8 mouse cellular contexts compared by ENCODE assay signal in genomic region chr3:32709388-32709787, GRCm38 (mm10). TPM values are rescaled to one million over a fixed set of nuclear protein-coding genes. Genes with fewer than 3 reads are reported as not detected.
DNase-seq lines count a peak whose midpoint lies in the region; ATAC-seq lines count a peak whose summit lies in the region.

No protein-coding gene starts in this region.

- DNase-seq in kidney, postnatal 25 days, result no peak
- DNase-seq in midbrain, embryonic 14.5 days, result no peak
- no peak for DNase-seq in ovary, adult 18-20 months (ENCODE audit: low spot score)
- no peak for DNase-seq in Muller cell, postnatal 12 days (ENCODE audit: inconsistent ontology term)
- no peak for DNase-seq in T-cell, adult 2 months (ENCODE audit: low spot score)

- WGBS in kidney, embryonic 15.5 days, result 8% methylated on average over 9 of the region's 9 CpGs
- WGBS in hindbrain, embryonic 15.5 days, result 10% methylated on average over 9 of the region's 9 CpGs
- 9% methylated on average over 9 of the region's 9 CpGs for WGBS in midbrain, embryonic 14.5 days

- no peak for ATAC-seq in kidney, embryonic 15.5 days (replicated peaks; ENCODE audit: low FRiP score)
- no peak for ATAC-seq in hindbrain, embryonic 15.5 days (ENCODE audit: low FRiP score, low read depth)
- no peak for ATAC-seq in midbrain, embryonic 14.5 days (ENCODE audit: low FRiP score, low TSS enrichment)

- H3K9ac ChIP-seq in kidney, embryonic 15.5 days, result peak overlapping the region; percentile 95
- H3K9ac ChIP-seq in hindbrain, embryonic 15.5 days, result peak overlapping the region; percentile 79
- peak overlapping the region; percentile 96 for H3K9ac ChIP-seq in midbrain, embryonic 14.5 days (replicated peaks; ENCODE audit: low read length)

- no peaks in the 10 kb centered on the region for H3K9me3 ChIP-seq in kidney, embryonic 15.5 days (replicated peaks)
- no peaks in the 10 kb centered on the region for H3K9me3 ChIP-seq in hindbrain, embryonic 15.5 days
- no peaks in the 10 kb centered on the region for H3K9me3 ChIP-seq in midbrain, embryonic 14.5 days (ENCODE audit: control insufficient read depth, low read length)

- peak overlapping the region; percentile 93 for H3K27ac ChIP-seq in kidney, embryonic 15.5 days
- H3K27ac ChIP-seq in brown adipose tissue, adult 24 weeks (replicated peaks; ENCODE audit: low read depth, low read length), result peak overlapping the region; percentile 72
- peak overlapping the region; percentile 94 for H3K27ac ChIP-seq in hindbrain, embryonic 15.5 days (replicated peaks)
- peak overlapping the region; percentile 91 for H3K27ac ChIP-seq in midbrain, embryonic 14.5 days (replicated peaks; ENCODE audit: low read depth, low read length)

- no peaks in the 10 kb centered on the region for H3K27me3 ChIP-seq in kidney, embryonic 15.5 days
- no peaks in the 10 kb centered on the region for H3K27me3 ChIP-seq in hindbrain, embryonic 15.5 days
- no peaks in the 10 kb centered on the region for H3K27me3 ChIP-seq in midbrain, embryonic 14.5 days (ENCODE audit: control insufficient read depth, insufficient read depth, low read length)

- H3K36me3 ChIP-seq in kidney, embryonic 15.5 days, result peaks cover 36% of the 10 kb centered on the region
- H3K36me3 ChIP-seq in hindbrain, embryonic 15.5 days, result peaks cover 28% of the 10 kb centered on the region
- H3K36me3 ChIP-seq in midbrain, embryonic 14.5 days (ENCODE audit: control insufficient read depth, insufficient read depth, low read length), result peaks cover 28% of the 10 kb centered on the region

- H3K4me2 ChIP-seq in kidney, embryonic 15.5 days, result peak overlapping the region; percentile 65
- peak overlapping the region; percentile 67 for H3K4me2 ChIP-seq in hindbrain, embryonic 15.5 days
- H3K4me2 ChIP-seq in midbrain, embryonic 14.5 days (ENCODE audit: low read length), result peak overlapping the region; percentile 80

- H3K4me3 ChIP-seq in kidney, embryonic 15.5 days (replicated peaks), result peak overlapping the region; percentile 92
- H3K4me3 ChIP-seq in brown adipose tissue, adult 24 weeks (ENCODE audit: insufficient read depth, low read depth, low read length), result peak overlapping the region; percentile 89
- H3K4me3 ChIP-seq in hindbrain, embryonic 15.5 days, result peak overlapping the region; percentile 90
- H3K4me3 ChIP-seq in midbrain, embryonic 14.5 days (replicated peaks; ENCODE audit: low read depth, low read length), result peak overlapping the region; percentile 96

- H3K4me1 ChIP-seq in kidney, embryonic 15.5 days, result peaks cover 12% of the 10 kb centered on the region
- no peaks in the 10 kb centered on the region for H3K4me1 ChIP-seq in brown adipose tissue, adult 24 weeks (ENCODE audit: control insufficient read depth, insufficient read depth, insufficient read length, low read length)
- H3K4me1 ChIP-seq in hindbrain, embryonic 15.5 days (replicated peaks), result peaks cover 15% of the 10 kb centered on the region
- H3K4me1 ChIP-seq in midbrain, embryonic 14.5 days (ENCODE audit: control insufficient read depth, insufficient read depth, low read length), result peaks cover 4% of the 10 kb centered on the region; the same call in 1 of the 2 replicates

RNA-seq across cellular contexts. Expression of gene Actl6a, which starts 3.3 kb away (rescaled TPM):
- 186 and 188 TPM in 2 replicates for polyA plus RNA-seq in kidney, embryonic 15.5 days (2015; fragmentation: Nextera tagmentation; extraction: Ambion mirVana)
- polyA plus RNA-seq in brown adipose tissue, adult 24 weeks (2012; ENCODE audit: insufficient read depth, insufficient read length, missing spikeins), result 23.6 and 35.8 TPM in 2 replicates
- 63.2 and 68.9 TPM in 2 replicates for polyA plus RNA-seq in hindbrain, embryonic 15.5 days (2015; fragmentation: Nextera tagmentation; extraction: Ambion mirVana)
- polyA plus RNA-seq in midbrain, embryonic 14.5 days (2014; fragmentation: Nextera tagmentation; extraction: Ambion mirVana), result 71.6 and 98.4 TPM in 2 replicates

RNA-seq across cellular contexts. Expression of gene Ndufb5, which starts 27.4 kb away (rescaled TPM):
- 325 and 379 TPM in 2 replicates for polyA plus RNA-seq in kidney, embryonic 15.5 days (2015; fragmentation: Nextera tagmentation; extraction: Ambion mirVana)
- 1,549 and 1,905 TPM in 2 replicates for polyA plus RNA-seq in brown adipose tissue, adult 24 weeks (2012; ENCODE audit: insufficient read depth, insufficient read length, missing spikeins)
- 311 and 334 TPM in 2 replicates for polyA plus RNA-seq in hindbrain, embryonic 15.5 days (2015; fragmentation: Nextera tagmentation; extraction: Ambion mirVana)
- 336 and 363 TPM in 2 replicates for polyA plus RNA-seq in midbrain, embryonic 14.5 days (2014; fragmentation: Nextera tagmentation; extraction: Ambion mirVana)

RNA-seq across cellular contexts. Expression of gene Mrpl47, which starts 28.0 kb away (rescaled TPM):
- polyA plus RNA-seq in kidney, embryonic 15.5 days (2015; fragmentation: Nextera tagmentation; extraction: Ambion mirVana), result 39.8 and 40.1 TPM in 2 replicates
- 87.9 and 116 TPM in 2 replicates for polyA plus RNA-seq in brown adipose tissue, adult 24 weeks (2012; ENCODE audit: insufficient read depth, insufficient read length, missing spikeins)
- polyA plus RNA-seq in hindbrain, embryonic 15.5 days (2015; fragmentation: Nextera tagmentation; extraction: Ambion mirVana), result 30.2 and 33.4 TPM in 2 replicates
- polyA plus RNA-seq in midbrain, embryonic 14.5 days (2014; fragmentation: Nextera tagmentation; extraction: Ambion mirVana), result 37.0 and 39.0 TPM in 2 replicates
